Mouse (Mus musculus): Measurements from ENCODE around the gene Nav2. TPM values are rescaled to one million over a fixed set of nuclear protein-coding genes. Genes with fewer than 3 reads are reported as not detected.

Gene Nav2
- polyA plus RNA-seq, 1 experiment from 2014 or later = 34.2 TPM

DNA sequence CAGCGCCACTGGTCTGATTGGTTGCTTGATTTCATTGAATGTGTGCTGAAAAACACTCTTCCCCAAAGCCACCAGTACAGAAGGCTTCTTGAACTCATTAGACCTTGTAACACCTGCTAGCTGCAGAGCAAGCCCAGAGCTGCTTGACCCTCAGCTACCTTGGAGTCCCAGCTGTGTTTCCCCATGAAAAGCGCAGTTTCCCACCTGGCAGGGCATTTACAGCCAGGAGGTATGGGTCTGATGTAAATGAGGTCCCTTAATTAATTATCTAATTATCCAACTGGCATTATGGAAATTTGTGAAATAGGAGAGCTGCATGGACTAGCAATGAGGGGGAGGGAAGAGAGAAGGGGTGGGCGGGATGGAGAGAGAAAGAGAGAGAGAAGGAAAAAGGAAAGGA is 500.7 kb downstream of the Nav2 start:
- no peaks in the 10 kb centered on the region; the same call in 1 of the 2 replicates for H3K4me1 ChIP-seq (ENCODE audit: control insufficient read depth, insufficient read depth, low read length)
- no peak for ATAC-seq (replicated peaks; ENCODE audit: extremely low read depth, insufficient read depth, low FRiP score)
- H3K9me3 ChIP-seq (replicated peaks; ENCODE audit: control insufficient read depth, low read length) = no peaks in the 10 kb centered on the region
- H3K27me3 ChIP-seq (ENCODE audit: control insufficient read depth, insufficient read depth, low read length) = no peaks in the 10 kb centered on the region
- H3K4me2 ChIP-seq (ENCODE audit: low read depth, low read length) = no peak overlapping the region
- H3K27ac ChIP-seq (ENCODE audit: low read length) = no peak overlapping the region
- no peak overlapping the region for H3K9ac ChIP-seq (ENCODE audit: low read length)
- no peak overlapping the region for H3K4me3 ChIP-seq (ENCODE audit: low read length)
- WGBS = 91% methylated on average over 3 of the region's 3 CpGs
- no peaks in the 10 kb centered on the region; the same call in 1 of the 2 replicates for H3K36me3 ChIP-seq (ENCODE audit: control insufficient read depth, insufficient read depth)

DNA sequence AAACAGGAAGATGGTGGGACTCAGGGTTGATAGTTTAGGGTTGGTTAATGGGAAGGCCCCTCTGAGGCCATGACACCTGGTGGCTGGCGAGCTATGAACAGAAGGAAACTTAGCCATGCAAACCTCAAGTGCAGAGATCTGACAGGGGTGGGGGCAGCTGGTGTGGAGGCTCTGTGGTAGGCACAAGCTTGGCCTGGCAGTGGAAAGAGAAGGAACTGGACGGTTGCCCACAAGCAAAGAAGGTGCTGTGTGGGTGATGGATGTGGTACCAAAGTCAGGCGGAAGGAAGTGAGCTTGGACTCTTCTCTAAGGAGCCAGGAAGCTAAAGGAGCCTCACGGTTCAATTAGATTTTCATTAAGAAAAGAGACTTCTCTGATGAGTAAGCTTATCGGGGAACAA is 501.7 kb downstream of the Nav2 start:
- 83% methylated on average over 5 of the region's 5 CpGs for WGBS
- ATAC-seq (replicated peaks; ENCODE audit: extremely low read depth, insufficient read depth, low FRiP score) = no peak
- no peaks in the 10 kb centered on the region for H3K9me3 ChIP-seq (replicated peaks; ENCODE audit: control insufficient read depth, low read length)
- H3K27me3 ChIP-seq (ENCODE audit: control insufficient read depth, insufficient read depth, low read length) = no peaks in the 10 kb centered on the region
- H3K4me2 ChIP-seq (ENCODE audit: low read depth, low read length) = no peak overlapping the region
- no peaks in the 10 kb centered on the region; the same call in 1 of the 2 replicates for H3K4me1 ChIP-seq (ENCODE audit: control insufficient read depth, insufficient read depth, low read length)
- no peak overlapping the region for H3K9ac ChIP-seq (ENCODE audit: low read length)
- no peak overlapping the region for H3K4me3 ChIP-seq (ENCODE audit: low read length)
- no peak overlapping the region for H3K27ac ChIP-seq (ENCODE audit: low read length)
- H3K36me3 ChIP-seq (ENCODE audit: control insufficient read depth, insufficient read depth) = no peaks in the 10 kb centered on the region; the same call in 1 of the 2 replicates

DNA sequence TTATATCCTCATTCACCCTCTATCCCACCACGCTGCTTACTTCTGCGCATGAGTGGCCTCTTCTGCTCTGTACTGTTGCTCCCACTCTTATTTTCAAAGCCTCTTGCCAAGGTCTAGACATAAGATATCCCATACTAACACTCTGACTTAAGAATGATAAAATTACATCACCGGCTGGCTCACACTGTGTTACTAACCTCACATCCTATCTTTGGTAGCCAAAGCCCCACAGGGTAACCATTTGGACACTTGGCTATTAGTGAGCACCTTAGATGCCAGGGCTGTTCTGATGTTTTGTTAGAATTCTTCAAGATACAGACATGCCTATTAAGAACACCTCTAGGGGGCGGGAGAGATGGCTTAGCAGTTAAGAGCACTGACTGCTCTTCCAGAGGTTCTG is 502.4 kb downstream of the Nav2 start:
- Histone ChIP-seq H3K27ac (ENCODE audit: low read length) (no peak overlapping the region), H3K4me1 (ENCODE audit: control insufficient read depth, insufficient read depth, low read length) (no peaks in the 10 kb centered on the region; the same call in 1 of the 2 replicates), H3K4me3 (ENCODE audit: low read length) (no peak overlapping the region), H3K4me2 (ENCODE audit: low read depth, low read length) (no peak overlapping the region), H3K9ac (ENCODE audit: low read length) (no peak overlapping the region), H3K36me3 (ENCODE audit: control insufficient read depth, insufficient read depth) (no peaks in the 10 kb centered on the region; the same call in none of the 2 replicates), H3K9me3 (replicated peaks; ENCODE audit: control insufficient read depth, low read length) (no peaks in the 10 kb centered on the region), H3K27me3 (ENCODE audit: control insufficient read depth, insufficient read depth, low read length) (no peaks in the 10 kb centered on the region)
- no peak for ATAC-seq (replicated peaks; ENCODE audit: extremely low read depth, insufficient read depth, low FRiP score)
- WGBS = 83% methylated on average over 4 of the region's 4 CpGs

DNA sequence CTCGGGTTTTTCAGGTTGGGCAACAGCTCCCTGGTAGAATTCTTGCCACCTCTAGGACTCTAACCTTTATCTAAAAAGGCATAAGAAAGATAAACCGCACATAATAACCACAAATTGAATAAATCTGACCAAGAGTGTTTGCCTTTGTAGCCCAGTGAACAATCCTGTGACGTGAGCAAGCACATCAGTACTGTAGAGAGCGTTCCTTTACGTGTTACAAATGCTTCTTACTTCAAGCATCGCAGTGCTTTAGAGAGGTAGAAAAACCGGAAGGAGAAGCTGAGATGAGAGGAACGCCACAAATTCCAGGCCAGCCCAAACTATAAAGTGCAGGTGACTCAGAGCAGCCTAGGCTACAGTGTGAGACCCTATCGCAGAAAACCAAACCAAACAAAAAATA is 503.3 kb downstream of the Nav2 start:
- no peak overlapping the region for H3K4me2 ChIP-seq (ENCODE audit: low read depth, low read length)
- 83% methylated on average over 9 of the region's 9 CpGs for WGBS
- no peak for ATAC-seq (replicated peaks; ENCODE audit: extremely low read depth, insufficient read depth, low FRiP score)

GRCm38 (mm10) chr7:49415131-49415530 is 506.6 kb downstream of the Nav2 start:
- no peak overlapping the region for H3K9ac ChIP-seq (ENCODE audit: low read length)
- no peak overlapping the region for H3K27ac ChIP-seq (ENCODE audit: low read length)
- no peak overlapping the region for H3K4me2 ChIP-seq (ENCODE audit: low read depth, low read length)
- no peak overlapping the region for H3K4me3 ChIP-seq (ENCODE audit: low read length)
- no peaks in the 10 kb centered on the region for H3K9me3 ChIP-seq (replicated peaks; ENCODE audit: control insufficient read depth, low read length)
- WGBS = 89% methylated on average over 7 of the region's 7 CpGs
- H3K36me3 ChIP-seq (ENCODE audit: control insufficient read depth, insufficient read depth) = peaks cover 4% of the 10 kb centered on the region
- no peaks in the 10 kb centered on the region; the same call in 1 of the 2 replicates for H3K4me1 ChIP-seq (ENCODE audit: control insufficient read depth, insufficient read depth, low read length)
- ATAC-seq (replicated peaks; ENCODE audit: extremely low read depth, insufficient read depth, low FRiP score) = no peak
- no peaks in the 10 kb centered on the region for H3K27me3 ChIP-seq (ENCODE audit: control insufficient read depth, insufficient read depth, low read length)

More for the DNA sequence above, 503.3 kb downstream of the Nav2 start:
- Histone ChIP-seq H3K27ac (ENCODE audit: low read length) (no peak overlapping the region), H3K4me1 (ENCODE audit: control insufficient read depth, insufficient read depth, low read length) (no peaks in the 10 kb centered on the region; the same call in 1 of the 2 replicates), H3K36me3 (ENCODE audit: control insufficient read depth, insufficient read depth) (no peaks in the 10 kb centered on the region; the same call in none of the 2 replicates), H3K4me3 (ENCODE audit: low read length) (no peak overlapping the region), H3K9me3 (replicated peaks; ENCODE audit: control insufficient read depth, low read length) (no peaks in the 10 kb centered on the region), H3K9ac (ENCODE audit: low read length) (no peak overlapping the region), H3K27me3 (ENCODE audit: control insufficient read depth, insufficient read depth, low read length) (no peaks in the 10 kb centered on the region)

DNA sequence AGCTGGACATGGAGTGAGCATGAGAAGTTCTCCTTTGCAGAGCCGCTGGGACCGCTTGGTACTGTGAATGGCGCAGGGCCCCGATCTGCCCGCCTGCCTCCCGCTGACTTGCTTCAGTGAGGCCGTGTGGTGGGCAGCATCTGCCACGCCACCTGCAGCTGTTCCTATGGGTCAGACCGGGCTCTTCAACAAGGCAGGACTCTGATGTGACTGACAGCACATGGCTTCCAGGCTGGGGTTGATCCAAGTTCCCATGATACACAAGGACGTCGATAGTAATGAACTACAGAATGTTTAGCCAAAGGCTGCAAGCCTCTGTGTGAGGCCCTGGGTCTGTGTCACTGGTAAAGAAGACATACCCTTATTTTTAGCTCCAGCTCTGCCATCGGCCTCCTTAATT is 507.2 kb downstream of the Nav2 start:
- 86% methylated on average over 12 of the region's 12 CpGs for WGBS
- H3K4me3 ChIP-seq (ENCODE audit: low read length) = no peak overlapping the region

DNA sequence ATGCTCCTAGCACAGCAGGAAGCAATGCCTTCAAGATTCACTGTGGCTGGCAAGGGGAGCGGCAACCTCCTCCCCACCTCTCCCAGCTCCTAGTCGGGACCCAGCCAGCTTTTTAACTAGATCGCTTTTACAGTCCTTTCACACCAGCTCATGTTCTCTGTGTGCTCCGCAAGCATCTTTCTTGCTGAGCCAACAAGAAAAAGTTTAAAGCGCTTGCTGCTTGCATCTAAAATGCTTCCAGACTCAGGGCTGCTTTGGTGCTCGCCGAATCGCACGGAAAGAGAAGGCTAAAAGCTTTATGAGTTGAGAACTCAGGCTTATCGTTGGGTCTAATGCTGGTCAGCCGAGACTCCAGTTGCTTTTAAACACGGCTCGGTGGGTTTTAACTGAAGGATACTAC is 510.3 kb downstream of the Nav2 start:
- no peaks in the 10 kb centered on the region; the same call in 1 of the 2 replicates for H3K4me1 ChIP-seq (ENCODE audit: control insufficient read depth, insufficient read depth, low read length)
- no peak overlapping the region for H3K4me2 ChIP-seq (ENCODE audit: low read depth, low read length)
- ATAC-seq (replicated peaks; ENCODE audit: extremely low read depth, insufficient read depth, low FRiP score) = no peak
- 82% methylated on average over 13 of the region's 13 CpGs for WGBS
- no peaks in the 10 kb centered on the region for H3K27me3 ChIP-seq (ENCODE audit: control insufficient read depth, insufficient read depth, low read length)
- H3K27ac ChIP-seq (ENCODE audit: low read length) = no peak overlapping the region
- H3K9ac ChIP-seq (ENCODE audit: low read length) = no peak overlapping the region
- H3K36me3 ChIP-seq (ENCODE audit: control insufficient read depth, insufficient read depth) = peaks cover 9% of the 10 kb centered on the region
- H3K9me3 ChIP-seq (replicated peaks; ENCODE audit: control insufficient read depth, low read length) = no peaks in the 10 kb centered on the region
- no peak overlapping the region for H3K4me3 ChIP-seq (ENCODE audit: low read length)

More for the DNA sequence above, 507.2 kb downstream of the Nav2 start:
- Histone ChIP-seq H3K9ac (ENCODE audit: low read length) (no peak overlapping the region), H3K4me1 (ENCODE audit: control insufficient read depth, insufficient read depth, low read length) (no peaks in the 10 kb centered on the region; the same call in 1 of the 2 replicates), H3K36me3 (ENCODE audit: control insufficient read depth, insufficient read depth) (peaks cover 7% of the 10 kb centered on the region), H3K27ac (ENCODE audit: low read length) (no peak overlapping the region), H3K4me2 (ENCODE audit: low read depth, low read length) (no peak overlapping the region), H3K9me3 (replicated peaks; ENCODE audit: control insufficient read depth, low read length) (no peaks in the 10 kb centered on the region), H3K27me3 (ENCODE audit: control insufficient read depth, insufficient read depth, low read length) (no peaks in the 10 kb centered on the region)
- ATAC-seq (replicated peaks; ENCODE audit: extremely low read depth, insufficient read depth, low FRiP score) = no peak

DNA sequence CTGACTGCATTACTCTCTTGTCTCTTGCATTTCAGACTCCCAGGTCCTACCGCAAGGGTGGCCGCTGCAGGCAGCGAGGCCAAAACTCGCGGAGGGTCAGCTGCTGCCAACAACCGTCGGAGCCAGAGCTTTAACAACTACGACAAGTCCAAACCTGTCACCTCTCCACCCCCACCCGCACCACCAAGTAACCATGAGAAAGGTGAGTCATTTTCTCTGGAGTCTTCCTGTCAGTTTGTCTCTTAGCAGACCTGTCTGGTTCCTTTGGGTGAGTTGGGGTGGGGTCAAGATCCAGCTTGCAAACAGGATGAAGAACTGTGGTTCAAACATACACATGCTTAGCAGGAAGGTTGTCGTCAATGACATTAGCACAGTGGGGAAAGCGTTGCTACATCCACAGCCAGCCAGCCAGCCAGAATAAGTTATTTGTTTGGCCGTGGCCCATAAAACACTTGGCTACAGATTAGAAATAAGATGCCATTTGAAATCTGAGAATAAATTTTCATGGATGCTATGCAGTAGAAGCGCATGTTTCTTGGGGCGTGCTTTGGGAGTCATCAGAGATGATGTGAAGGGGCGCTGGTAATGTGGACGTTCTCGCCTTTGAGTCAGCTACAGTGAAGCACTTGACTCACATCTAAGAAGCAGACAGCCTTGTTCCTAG is 511.8 kb downstream of the Nav2 start:
- no peak; the same call in none of the 2 replicates for ATAC-seq (replicated peaks; ENCODE audit: extremely low read depth, insufficient read depth, low FRiP score)
- H3K4me2 ChIP-seq (ENCODE audit: low read depth, low read length) = no peak overlapping the region
- WGBS = 84% methylated on average over 17 of the region's 17 CpGs
- H3K9ac ChIP-seq (ENCODE audit: low read length) = no peak overlapping the region
- no peak overlapping the region for H3K4me3 ChIP-seq (ENCODE audit: low read length)
- no peak overlapping the region for H3K27ac ChIP-seq (ENCODE audit: low read length)
- no peaks in the 10 kb centered on the region for H3K9me3 ChIP-seq (replicated peaks; ENCODE audit: control insufficient read depth, low read length)
- H3K36me3 ChIP-seq (ENCODE audit: control insufficient read depth, insufficient read depth) = peaks cover 9% of the 10 kb centered on the region
- no peaks in the 10 kb centered on the region for H3K27me3 ChIP-seq (ENCODE audit: control insufficient read depth, insufficient read depth, low read length)
- H3K4me1 ChIP-seq (ENCODE audit: control insufficient read depth, insufficient read depth, low read length) = no peaks in the 10 kb centered on the region

- H3K27me3 ChIP-seq (ENCODE audit: control insufficient read depth, insufficient read depth, low read length) = no peaks in the 10 kb centered on the region
Observed at GRCm38 (mm10) chr7:49421261-49421660, 512.7 kb downstream of the Nav2 start.

More at GRCm38 (mm10) chr7:49421261-49421660, 512.7 kb downstream of the Nav2 start:
- Histone ChIP-seq H3K4me2 (ENCODE audit: low read depth, low read length) (no peak overlapping the region), H3K4me1 (ENCODE audit: control insufficient read depth, insufficient read depth, low read length) (no peaks in the 10 kb centered on the region), H3K9me3 (replicated peaks; ENCODE audit: control insufficient read depth, low read length) (no peaks in the 10 kb centered on the region), H3K4me3 (ENCODE audit: low read length) (no peak overlapping the region), H3K9ac (ENCODE audit: low read length) (no peak overlapping the region), H3K36me3 (ENCODE audit: control insufficient read depth, insufficient read depth) (peaks cover 9% of the 10 kb centered on the region), H3K27ac (ENCODE audit: low read length) (no peak overlapping the region)
- ATAC-seq (replicated peaks; ENCODE audit: extremely low read depth, insufficient read depth, low FRiP score) = no peak
- 59% methylated on average over 4 of the region's 4 CpGs for WGBS

Measured in heart, embryonic 16.5 days (tissue).